Comparison of ENCODE assay signal across 17 mouse cellular contexts in the genomic region with DNA sequence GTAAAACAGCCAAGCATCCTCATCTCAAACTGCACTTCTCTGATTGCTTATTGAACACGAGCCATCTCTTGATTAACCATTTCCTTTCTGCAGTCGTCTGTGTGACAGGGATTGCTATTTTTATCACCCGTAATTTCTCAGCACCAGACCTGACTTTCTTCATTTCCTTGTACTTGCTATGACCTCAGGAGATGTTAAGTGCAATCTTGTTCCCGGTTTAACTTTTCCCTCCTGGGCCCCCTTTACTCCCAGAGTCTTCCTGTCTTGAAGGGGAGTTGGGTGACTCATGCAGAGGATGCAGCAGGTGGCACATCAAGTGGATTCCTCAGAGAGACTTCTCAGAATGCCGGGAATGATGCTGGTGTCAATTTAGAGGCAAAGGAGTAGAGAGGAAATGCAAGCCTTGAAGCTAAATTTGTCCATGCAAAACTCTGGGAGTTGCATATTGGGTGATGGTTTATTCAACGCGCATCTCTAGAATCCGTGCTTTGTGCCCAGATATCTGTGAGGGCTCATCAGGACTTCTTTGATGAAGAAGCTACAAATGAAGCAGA. TPM values are rescaled to one million over a fixed set of nuclear protein-coding genes. Genes with fewer than 3 reads are reported as not detected.
"Had no signal": no experiment of that assay in that cellular context is flagged by ENCODE, and none has a peak within 500 bp of the region (broad histone marks: within the 10 kb centered on the region; RNA-seq: fewer than 3 reads in every experiment).

No protein-coding gene starts in this region.

- ATAC-seq: liver, postnatal 0 days; midbrain, embryonic 15.5 days had no signal

- H3K27ac ChIP-seq: limb, embryonic 12.5 days; liver, embryonic 13.5 days; macrophage; midbrain, embryonic 15.5 days; neural tube, embryonic 12.5 days had no signal

- H3K36me3 ChIP-seq: limb, embryonic 12.5 days; liver, embryonic 13.5 days; midbrain, embryonic 15.5 days; neural tube, embryonic 12.5 days had no signal

- H3K4me1 ChIP-seq: limb, embryonic 12.5 days; liver, embryonic 13.5 days; midbrain, embryonic 15.5 days; neural tube, embryonic 12.5 days had no signal

- H3K9ac ChIP-seq: limb, embryonic 12.5 days; liver, embryonic 13.5 days; liver, postnatal 0 days; midbrain, embryonic 15.5 days; neural tube, embryonic 12.5 days had no signal

- DNase-seq: kidney, adult 11 months; kidney, adult 9 months; kidney, postnatal 14 days; liver; liver, embryonic 13.5 days; liver, postnatal 0 days; lung, postnatal 10 days; retina, postnatal 1 day; right cerebral cortex, postnatal 14 days; thymus, postnatal 4 days had no signal

- H3K9me3 ChIP-seq: limb, embryonic 12.5 days; liver, embryonic 13.5 days; midbrain, embryonic 15.5 days; neural tube, embryonic 12.5 days had no signal

- H3K4me2 ChIP-seq: limb, embryonic 12.5 days; liver, embryonic 13.5 days; midbrain, embryonic 11.5 days; midbrain, embryonic 15.5 days; neural tube, embryonic 12.5 days had no signal

- H3K27me3 ChIP-seq: limb, embryonic 12.5 days; midbrain, embryonic 15.5 days; neural tube, embryonic 12.5 days had no signal

- H3K4me3 ChIP-seq: limb, embryonic 12.5 days; liver, embryonic 13.5 days; megakaryocyte, embryonic 14.5 days; midbrain, embryonic 15.5 days; neural tube, embryonic 12.5 days had no signal

RNA-seq across cellular contexts. Expression of gene Rab3b, which starts 31.1 kb away (rescaled TPM):
- total RNA-seq: monocyte, adult 5-6 weeks had no signal
- polyA plus RNA-seq: macrophage had no signal
